Mouse (Mus musculus): ENCODE results near the gene Rrp9. TPM values are rescaled to one million over a fixed set of nuclear protein-coding genes. Genes with fewer than 3 reads are reported as not detected.

The Rrp9 gene
- total and polyA plus RNA-seq, 3 experiments: 120 to 326 (median 130) TPM

DNA sequence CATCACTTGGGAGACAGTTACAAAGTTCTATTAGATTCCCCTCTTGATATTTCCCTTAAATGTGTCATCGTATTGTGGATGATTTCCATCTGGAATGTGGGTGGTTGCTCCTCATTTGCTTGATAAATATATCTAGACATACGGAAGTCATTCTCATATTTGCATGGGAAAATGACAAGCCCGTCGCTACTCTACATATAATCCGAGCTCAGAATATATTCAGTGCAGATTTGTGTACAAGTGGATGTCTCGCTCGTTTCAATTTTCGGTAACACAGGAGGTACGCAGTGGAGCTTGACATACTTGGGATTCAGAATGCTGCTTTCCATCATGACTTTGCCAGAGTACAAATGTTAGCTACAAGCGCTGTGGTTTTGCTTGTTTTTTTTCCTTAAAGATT is 33.6 kb downstream of the Rrp9 start:
- no peak for TF ChIP-seq ZMIZ1 (IDR thresholded peaks at IDR 0.05; ENCODE audit: low read depth, low read length)
- TF ChIP-seq USF2 (conservative IDR thresholded peaks at IDR 0.05; ENCODE audit: low read depth, low read length): no peak
- TF ChIP-seq USF1 (IDR thresholded peaks at IDR 0.05; ENCODE audit: low read depth, low read length): no peak
- no peak for TF ChIP-seq HCFC1 (IDR thresholded peaks at IDR 0.05; ENCODE audit: low read depth, low read length)
- TF ChIP-seq CHD2 (IDR thresholded peaks at IDR 0.05; ENCODE audit: low read length): no peak

DNA sequence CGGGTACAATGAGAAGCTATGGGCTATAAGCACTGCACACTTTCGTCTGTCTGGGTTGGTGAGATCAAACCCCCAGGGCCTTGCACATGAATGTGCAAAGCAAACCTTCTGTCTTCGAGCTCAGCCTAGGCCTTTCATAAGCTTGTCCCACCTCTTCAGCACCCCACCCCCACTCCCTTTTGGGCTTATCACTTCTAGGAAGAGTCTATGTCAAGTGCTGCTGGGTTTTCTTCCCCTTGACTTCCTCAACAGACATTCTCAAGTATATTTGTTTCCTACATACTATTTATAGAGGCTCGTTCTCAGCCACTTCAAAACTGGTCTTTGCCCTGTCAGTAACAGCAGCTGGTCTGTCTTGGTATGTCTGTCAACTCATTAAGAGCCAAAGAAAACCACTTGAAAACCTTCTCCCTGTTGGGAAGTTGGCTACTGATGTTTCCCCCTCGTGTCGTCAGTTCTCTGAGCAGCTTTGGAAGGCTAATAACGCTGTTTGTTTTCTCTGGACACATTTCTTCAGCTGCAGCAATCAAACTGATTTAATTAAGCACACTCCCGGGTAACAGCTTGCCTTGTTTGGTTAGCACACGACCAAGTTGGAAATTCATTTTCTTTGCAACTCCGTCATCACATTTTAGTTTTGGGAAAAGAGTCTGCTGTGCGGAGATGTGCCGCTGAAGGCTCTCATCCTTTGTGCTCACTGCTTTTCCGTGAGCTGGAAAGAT is 37.1 kb downstream of the Rrp9 start:
- dilution Hi-C loops (cut with MboI; ENCODE audit: extremely low pct_ligation_motif_present, extremely low pct_unique_long_range_greater_than_20kb, low sequenced_read_pairs) (no loop called here), in situ Hi-C loops (cut with MboI; ENCODE audit: low pct_ligation_motif_present, low pct_unique_long_range_greater_than_20kb, low sequenced_read_pairs) (no loop called here)
- no peak overlapping the region for H3K9ac ChIP-seq (ENCODE audit: insufficient read depth, low read depth)

More for the DNA sequence above, 33.6 kb downstream of the Rrp9 start:
- in situ Hi-C loops (cut with MboI; ENCODE audit: low pct_ligation_motif_present, low pct_unique_long_range_greater_than_20kb, low sequenced_read_pairs) (no loop called here), dilution Hi-C loops (cut with MboI; ENCODE audit: extremely low pct_ligation_motif_present, extremely low pct_unique_long_range_greater_than_20kb, low sequenced_read_pairs) (no loop called here)
- H3K79me2 ChIP-seq (replicated peaks; ENCODE audit: control insufficient read depth, extremely low read depth, insufficient read depth, poor library complexity, severe bottlenecking): no peaks in the 10 kb centered on the region
- no peak for DNase-seq (ENCODE audit: extremely low read depth)
- H3K9ac ChIP-seq (ENCODE audit: insufficient read depth, low read depth): no peak overlapping the region
- no peaks in the 10 kb centered on the region for H3K36me3 ChIP-seq (replicated peaks in 1 of 2; ENCODE audit: control insufficient read depth in 1 of 2, insufficient read depth in 1 of 2, low read length in 1 of 2)
- no peak overlapping the region for H3K27ac ChIP-seq (ENCODE audit: insufficient read depth, low read depth)
- no peak overlapping the region for H3K4me3 ChIP-seq (replicated peaks in 1 of 3; ENCODE audit: low read depth in 2 of 3, low read length in 2 of 3, poor library complexity in 1 of 3)
- H3K4me1 ChIP-seq (ENCODE audit: control insufficient read depth in 1 of 2, insufficient read depth in 2 of 2): peaks cover 0 to 7% of the 10 kb centered on the region in 2 experiments; a peak in 2 of 4 replicates
- H3K27me3 ChIP-seq (replicated peaks): peaks cover 4% of the 10 kb centered on the region
- H3K4me2 ChIP-seq (ENCODE audit: insufficient read depth, low read depth, poor library complexity, severe bottlenecking): no peak overlapping the region
- peaks cover 2% of the 10 kb centered on the region for H3K9me3 ChIP-seq (replicated peaks; ENCODE audit: low read length)

DNA sequence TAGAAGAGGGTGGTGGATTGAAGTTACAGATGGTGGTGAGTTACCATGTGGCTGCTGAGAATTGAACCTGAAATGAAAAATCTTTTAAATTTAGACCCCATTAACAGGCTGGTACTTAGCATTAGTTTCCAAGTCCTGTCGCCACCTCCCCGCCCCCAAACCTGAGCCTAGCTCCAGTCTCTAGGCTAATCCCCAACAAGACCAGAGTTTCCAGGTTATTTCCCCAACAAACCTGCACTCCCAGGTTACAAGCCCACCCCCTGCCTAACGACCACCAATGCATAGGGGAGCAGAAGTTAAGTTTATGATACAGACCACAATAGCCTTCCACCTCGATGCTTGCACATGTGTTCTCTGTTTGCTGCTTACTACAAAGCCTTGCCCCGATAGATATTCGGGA is 37.8 kb downstream of the Rrp9 start:
- Histone ChIP-seq H3K9ac (ENCODE audit: insufficient read depth, low read depth) (no peak overlapping the region), H3K9me3 (replicated peaks; ENCODE audit: low read length) (peaks cover 2% of the 10 kb centered on the region), H3K27ac (ENCODE audit: insufficient read depth, low read depth) (no peak overlapping the region), H3K4me3 (replicated peaks in 1 of 3; ENCODE audit: low read depth in 2 of 3, low read length in 2 of 3, poor library complexity in 1 of 3) (no peak overlapping the region), H3K79me2 (replicated peaks; ENCODE audit: control insufficient read depth, extremely low read depth, insufficient read depth, poor library complexity, severe bottlenecking) (no peaks in the 10 kb centered on the region), H3K36me3 (replicated peaks in 1 of 2; ENCODE audit: control insufficient read depth in 1 of 2, insufficient read depth in 1 of 2, low read length in 1 of 2) (no peaks in the 10 kb centered on the region), H3K4me1 (ENCODE audit: control insufficient read depth in 1 of 2, insufficient read depth in 2 of 2) (peaks cover 0 to 7% of the 10 kb centered on the region in 2 experiments; a peak in 2 of 4 replicates), H3K4me2 (ENCODE audit: insufficient read depth, low read depth, poor library complexity, severe bottlenecking) (no peak overlapping the region), H3K27me3 (replicated peaks) (no peaks in the 10 kb centered on the region)
- DNase-seq (ENCODE audit: extremely low read depth): no peak
- dilution Hi-C loops (cut with MboI; ENCODE audit: extremely low pct_ligation_motif_present, extremely low pct_unique_long_range_greater_than_20kb, low sequenced_read_pairs) (no loop called here), in situ Hi-C loops (cut with MboI; ENCODE audit: low pct_ligation_motif_present, low pct_unique_long_range_greater_than_20kb, low sequenced_read_pairs) (no loop called here)
- TF ChIP-seq MAZ (IDR thresholded peaks at IDR 0.05; ENCODE audit: low read depth, low read length) (no peak), POLR2AphosphoS2 (IDR thresholded peaks at IDR 0.05; ENCODE audit: low read depth, low read length) (no peak), TCF12 (IDR thresholded peaks at IDR 0.05; ENCODE audit: low read depth, low read length) (no peak)

More for the DNA sequence above, 37.1 kb downstream of the Rrp9 start:
- Histone ChIP-seq H3K4me1 (ENCODE audit: control insufficient read depth in 1 of 2, insufficient read depth in 2 of 2) (peaks cover 0 to 7% of the 10 kb centered on the region in 2 experiments; a peak in 2 of 4 replicates), H3K27ac (ENCODE audit: insufficient read depth, low read depth) (no peak overlapping the region), H3K36me3 (replicated peaks in 1 of 2; ENCODE audit: control insufficient read depth in 1 of 2, insufficient read depth in 1 of 2, low read length in 1 of 2) (no peaks in the 10 kb centered on the region), H3K79me2 (replicated peaks; ENCODE audit: control insufficient read depth, extremely low read depth, insufficient read depth, poor library complexity, severe bottlenecking) (no peaks in the 10 kb centered on the region), H3K4me2 (ENCODE audit: insufficient read depth, low read depth, poor library complexity, severe bottlenecking) (no peak overlapping the region), H3K4me3 (replicated peaks in 1 of 3; ENCODE audit: low read depth in 2 of 3, low read length in 2 of 3, poor library complexity in 1 of 3) (no peak overlapping the region), H3K27me3 (replicated peaks) (peaks cover 4% of the 10 kb centered on the region), H3K9me3 (replicated peaks; ENCODE audit: low read length) (peaks cover 2% of the 10 kb centered on the region)
- peak; percentile 12 for DNase-seq (ENCODE audit: extremely low read depth)
- TF ChIP-seq ZMIZ1 (IDR thresholded peaks at IDR 0.05; ENCODE audit: low read depth, low read length) (no peak), MXI1 (IDR thresholded peaks at IDR 0.05; ENCODE audit: low read depth, low read length) (no peak), BHLHE40 (IDR thresholded peaks at IDR 0.05; ENCODE audit: low read depth, low read length) (no peak), USF1 (IDR thresholded peaks at IDR 0.05; ENCODE audit: low read depth, low read length) (no peak), ELF1 (IDR thresholded peaks at IDR 0.05; ENCODE audit: low read depth, low read length) (no peak), TCF12 (IDR thresholded peaks at IDR 0.05; ENCODE audit: low read depth, low read length) (no peak), SMC3 (IDR thresholded peaks at IDR 0.05; ENCODE audit: low read depth, low read length) (no peak)

Measured in CH12.LX (cell line).